Mouse (Mus musculus): Measurements from ENCODE around the gene Tmem82. TPM values are rescaled to one million over a fixed set of nuclear protein-coding genes. Genes with fewer than 3 reads are reported as not detected.

The Tmem82 gene
- under 1 TPM; 0.44 to 0.45 TPM for total RNA-seq (2021)

DNA sequence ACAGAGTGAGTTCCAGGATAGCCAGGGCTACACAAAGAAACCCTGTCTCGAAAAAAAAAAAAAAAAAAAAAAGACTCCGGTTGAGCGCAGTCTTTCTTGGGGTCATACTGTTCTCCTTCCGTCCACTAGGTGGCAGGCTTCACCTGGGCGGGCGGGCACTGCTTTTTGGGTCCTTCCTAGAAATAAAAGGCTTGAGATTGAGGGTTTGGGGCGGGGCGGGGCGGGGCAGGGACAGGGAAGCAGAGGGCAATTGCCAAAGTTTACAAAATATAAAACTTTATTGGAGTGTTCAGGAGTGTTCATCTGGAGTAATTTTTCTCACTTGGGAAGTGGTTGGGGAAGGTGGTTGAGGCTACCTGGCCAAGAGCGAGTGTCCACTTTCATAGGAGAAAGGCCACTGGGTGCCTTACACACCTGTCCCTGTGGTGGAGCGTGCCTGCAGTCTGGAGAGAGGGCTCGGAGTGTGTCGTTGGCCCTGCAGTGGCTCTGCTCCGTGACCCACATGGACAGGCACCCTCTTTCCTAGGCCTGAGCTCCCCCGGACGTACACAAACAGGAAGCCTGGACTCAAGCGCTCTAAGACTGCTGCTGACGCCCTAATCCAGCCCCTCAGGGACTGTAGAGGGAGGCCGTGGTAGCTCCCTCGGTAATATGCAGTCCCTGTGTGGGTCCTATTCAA, at the start of gene Tmem82:
Gene Tmem82 (minus strand): TSS at position 69 of the 679 bp plus-strand sequence.
- DNase-seq (ENCODE audit: extremely low spot score in 1 of 2, low spot score in 1 of 2), result peak; percentile 36 to 57

GRCm38 (mm10) chr4:141664799-141665198, 46.4 kb upstream of the Tmem82 start, which contains the start of gene Plekhm2:
Plekhm2 (minus strand) TSS chr4:141664899.
- DNase-seq (ENCODE audit: extremely low spot score in 1 of 2, low spot score in 1 of 2), result no peak

DNA sequence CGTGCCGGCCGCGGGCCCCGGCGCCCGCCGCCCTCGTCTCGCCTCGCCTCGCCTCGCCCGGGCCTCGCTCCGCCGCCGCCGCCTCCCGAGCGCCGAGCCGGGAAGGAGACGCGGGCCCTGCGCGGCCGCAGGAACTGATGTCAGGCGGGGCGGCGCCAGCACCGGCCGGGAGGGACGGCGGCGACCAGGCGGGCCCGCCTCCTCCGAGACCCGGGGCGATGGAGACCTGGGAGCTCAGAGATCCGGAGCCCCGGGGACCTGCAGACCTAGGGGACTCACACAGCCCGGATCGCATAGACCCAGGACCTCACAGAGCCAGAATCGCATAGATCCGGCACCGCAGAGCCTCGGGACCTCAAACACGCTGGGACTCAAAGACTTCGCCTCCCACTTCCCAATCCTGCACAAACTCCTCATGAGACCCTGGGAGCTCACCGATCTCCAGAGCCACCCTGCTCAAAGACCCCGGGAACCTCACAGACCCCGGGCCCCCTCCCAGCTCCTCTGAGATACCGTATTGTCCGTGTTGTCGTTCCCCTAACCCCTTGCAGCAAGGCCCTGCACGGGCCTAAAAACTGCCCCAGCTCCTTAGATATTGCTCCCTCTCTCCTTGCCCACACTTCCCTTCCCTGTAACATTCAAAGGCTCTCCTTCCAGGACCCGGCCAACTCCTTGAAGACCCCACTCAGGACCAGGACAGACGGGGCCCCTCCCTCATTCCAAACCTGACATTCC, 45.7 kb upstream of the Tmem82 start:
- peak; percentile 64 to 69 for DNase-seq (ENCODE audit: extremely low spot score in 1 of 2, low spot score in 1 of 2)

DNA sequence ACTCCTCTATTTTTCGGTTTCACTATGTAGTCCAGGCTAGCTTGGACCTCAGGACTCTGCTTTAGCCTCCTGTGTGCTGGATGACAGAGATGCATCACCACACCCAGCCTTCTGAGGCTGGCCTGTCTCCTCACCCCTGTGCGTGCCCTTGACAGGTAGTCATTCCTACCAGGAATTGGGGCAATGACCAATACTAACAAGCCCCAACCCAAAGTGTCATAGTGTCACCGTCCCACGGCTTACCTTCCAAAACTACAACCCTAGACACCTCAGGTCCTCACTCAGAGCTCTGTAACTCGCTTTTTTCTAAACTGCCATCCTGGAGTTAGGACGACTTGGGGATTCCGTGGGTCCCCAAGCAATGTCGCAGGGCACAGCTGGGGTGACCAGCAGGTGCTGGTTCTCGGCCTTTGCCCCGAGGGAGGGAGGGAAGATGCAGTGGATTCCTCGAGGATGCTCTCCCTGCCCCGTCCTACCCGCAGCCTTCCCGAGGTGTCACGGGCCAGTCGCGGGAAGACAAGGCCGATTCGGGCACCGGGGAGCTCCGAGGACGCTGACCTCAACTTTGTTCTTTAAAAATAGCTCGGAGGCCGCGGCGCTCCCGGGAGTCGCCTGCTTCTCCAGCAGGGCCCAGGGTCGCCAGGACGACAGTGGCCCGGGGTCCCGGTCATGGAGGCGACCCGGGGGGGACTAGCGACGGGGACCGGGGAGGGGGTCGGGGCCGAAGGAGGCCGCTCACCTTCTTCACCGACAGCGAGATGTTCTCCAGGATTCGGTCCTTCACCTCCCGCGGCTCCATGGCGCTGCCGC, 44.9 kb upstream of the Tmem82 start:
- no peak for DNase-seq (ENCODE audit: extremely low spot score in 1 of 2, low spot score in 1 of 2)

- DNase-seq (ENCODE audit: extremely low spot score in 1 of 2, low spot score in 1 of 2), result no peak
Measured at GRCm38 (mm10) chr4:141660884-141661283, 42.5 kb upstream of the Tmem82 start.

- DNase-seq (ENCODE audit: extremely low spot score in 1 of 2, low spot score in 1 of 2), result no peak
Measured at GRCm38 (mm10) chr4:141659739-141660138, 41.3 kb upstream of the Tmem82 start.

GRCm38 (mm10) chr4:141658846-141659484, 40.5 kb upstream of the Tmem82 start:
- DNase-seq (ENCODE audit: extremely low spot score in 1 of 2, low spot score in 1 of 2), result no peak

- no peak for DNase-seq (ENCODE audit: extremely low spot score in 1 of 2, low spot score in 1 of 2)
Measured at GRCm38 (mm10) chr4:141656932-141657331, 38.5 kb upstream of the Tmem82 start.

GRCm38 (mm10) chr4:141655908-141656608, 37.6 kb upstream of the Tmem82 start:
- no peak for DNase-seq (ENCODE audit: extremely low spot score in 1 of 2, low spot score in 1 of 2)

DNA sequence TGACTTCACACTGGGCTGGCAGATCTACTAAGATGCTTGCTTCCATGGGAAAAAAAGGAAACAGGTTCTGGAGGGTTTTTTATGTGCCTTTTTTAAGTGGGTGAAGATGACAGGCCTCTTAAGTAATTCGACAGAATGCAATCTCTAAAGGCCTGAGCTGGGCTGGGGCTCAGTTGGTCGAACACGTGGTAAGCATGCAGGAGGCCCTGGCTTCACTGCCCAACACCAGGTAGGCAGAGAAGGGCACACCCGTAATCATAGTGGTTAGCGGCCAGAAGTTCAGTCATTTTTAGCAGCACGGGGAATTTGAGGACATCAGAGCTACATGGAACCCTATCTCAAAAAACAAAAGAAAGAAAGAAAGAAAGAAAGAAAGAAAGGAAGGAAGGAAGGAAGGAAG, 36.1 kb upstream of the Tmem82 start:
- no peak for DNase-seq (ENCODE audit: extremely low spot score in 1 of 2, low spot score in 1 of 2)

GRCm38 (mm10) chr4:141653813-141654212, 35.4 kb upstream of the Tmem82 start:
- no peak for DNase-seq (ENCODE audit: extremely low spot score in 1 of 2, low spot score in 1 of 2)

GRCm38 (mm10) chr4:141653044-141653443, 34.6 kb upstream of the Tmem82 start:
- DNase-seq (ENCODE audit: extremely low spot score in 1 of 2, low spot score in 1 of 2), result no peak

- DNase-seq (ENCODE audit: extremely low spot score in 1 of 2, low spot score in 1 of 2), result no peak
Measured at GRCm38 (mm10) chr4:141651944-141652343, 33.5 kb upstream of the Tmem82 start.

GRCm38 (mm10) chr4:141651286-141651685, 32.9 kb upstream of the Tmem82 start:
- no peak for DNase-seq (ENCODE audit: extremely low spot score in 1 of 2, low spot score in 1 of 2)

- DNase-seq (ENCODE audit: extremely low spot score in 1 of 2, low spot score in 1 of 2), result peak in 1 of 2 experiments; percentile 53
Measured at GRCm38 (mm10) chr4:141649244-141649643, 30.8 kb upstream of the Tmem82 start.

GRCm38 (mm10) chr4:141648262-141648661, 29.8 kb upstream of the Tmem82 start:
- DNase-seq (ENCODE audit: extremely low spot score in 1 of 2, low spot score in 1 of 2), result no peak

DNA sequence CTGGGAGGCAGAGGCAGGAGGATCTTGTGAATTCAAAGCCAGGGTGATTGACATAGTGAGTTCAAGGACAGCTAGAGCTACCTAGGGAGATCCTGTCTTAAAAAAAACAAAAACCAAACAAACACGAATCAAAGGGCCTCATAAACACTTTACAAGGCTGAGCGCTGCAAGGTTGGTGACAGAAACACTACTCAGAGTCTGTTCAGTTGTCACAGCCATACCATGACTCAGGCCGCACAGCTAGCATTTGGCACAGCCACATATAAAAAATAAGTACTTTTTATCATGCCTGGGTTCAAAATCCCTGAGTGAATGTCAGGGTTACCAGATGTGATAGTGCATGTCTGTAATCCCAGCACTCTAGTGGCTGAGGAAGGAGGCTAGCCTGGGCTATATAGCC, 28.8 kb upstream of the Tmem82 start:
- no peak for DNase-seq (ENCODE audit: extremely low spot score in 1 of 2, low spot score in 1 of 2)

GRCm38 (mm10) chr4:141645988-141646387, 27.6 kb upstream of the Tmem82 start:
- DNase-seq (ENCODE audit: extremely low spot score in 1 of 2, low spot score in 1 of 2), result no peak

- DNase-seq (ENCODE audit: extremely low spot score in 1 of 2, low spot score in 1 of 2), result peak in 1 of 2 experiments; percentile 27
Measured at GRCm38 (mm10) chr4:141643118-141643855, 24.9 kb upstream of the Tmem82 start.

All from layer of hippocampus, postnatal 25 days (tissue).